Mouse (Mus musculus): ENCODE data around the gene Rps12.
"Not testable (repeated sequence)": the region's sequence is repeated elsewhere in the genome, so short reads cannot be mapped to it uniquely, and the experiment has no call there.

The Rps12 gene

GRCm38 (mm10) chr10:23785599-23785998, 1.5 kb downstream of the Rps12 start:
- not testable (repeated sequence) for DNase-seq (ENCODE audit: low spot score in 2 of 2)

- DNase-seq (ENCODE audit: low spot score in 2 of 2), result no peak
These were observed 3.0 kb downstream of the Rps12 start for GRCm38 (mm10) chr10:23784121-23784520.

- no peak for DNase-seq (ENCODE audit: low spot score in 2 of 2)
These were observed 3.6 kb downstream of the Rps12 start for GRCm38 (mm10) chr10:23783493-23783884.

GRCm38 (mm10) chr10:23782855-23783492, 4.1 kb downstream of the Rps12 start:
- DNase-seq (ENCODE audit: low spot score in 2 of 2), result no peak

GRCm38 (mm10) chr10:23781760-23782735, 5.0 kb downstream of the Rps12 start:
- no peak for DNase-seq (ENCODE audit: low spot score in 2 of 2)

- no peak for DNase-seq (ENCODE audit: low spot score in 2 of 2)
These were observed 6.4 kb downstream of the Rps12 start for GRCm38 (mm10) chr10:23780539-23781275.

GRCm38 (mm10) chr10:23777288-23777945, 9.7 kb downstream of the Rps12 start:
- DNase-seq (ENCODE audit: low spot score in 2 of 2), result no peak

GRCm38 (mm10) chr10:23754166-23754565, 32.9 kb downstream of the Rps12 start:
- peak in 1 of 2 experiments; percentile 7 for DNase-seq (ENCODE audit: low spot score in 2 of 2)
